8 mouse cellular contexts compared by ENCODE assay signal in the genomic region with DNA sequence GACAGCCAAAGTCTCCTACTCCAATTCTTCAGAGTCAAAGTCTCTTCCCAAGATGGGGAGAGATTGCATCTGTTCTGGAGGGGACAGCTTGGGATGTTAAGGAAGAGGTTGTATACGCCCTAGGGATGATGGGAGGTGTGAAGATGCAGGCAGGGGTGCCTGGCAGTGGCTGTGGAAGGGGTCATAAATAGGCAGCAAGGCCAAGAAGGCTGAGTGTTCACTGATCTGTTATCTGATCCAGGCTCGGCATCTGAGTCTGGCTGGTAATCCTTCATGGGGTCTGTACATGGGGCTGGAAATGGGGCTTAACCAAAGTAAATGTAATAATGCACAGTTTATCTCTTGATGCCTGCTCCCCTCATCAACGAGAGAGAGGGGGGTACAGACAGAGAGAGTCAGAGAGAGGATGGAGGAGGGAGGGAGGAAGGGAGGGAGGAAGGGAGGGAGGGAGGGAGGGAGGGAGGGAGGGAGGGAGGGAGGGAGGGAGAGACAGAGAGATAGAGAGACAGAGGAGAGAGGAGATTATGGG. TPM values are rescaled to one million over a fixed set of nuclear protein-coding genes. Genes with fewer than 3 reads are reported as not detected.
DNase-seq lines count a peak whose midpoint lies in the region; ATAC-seq and TF ChIP-seq lines count a peak whose summit lies in the region.

Gene Col1a2 (plus strand): TSS at position 212 of the 529 bp plus-strand sequence.

- ATAC-seq in neural tube, embryonic 14.5 days (ENCODE audit: low read depth), result peak; percentile 54; the same call in 1 of the 2 replicates

- no peak within 1 kb of the TSS for H3K27ac ChIP-seq in left cerebral cortex, adult 2 months
- no peak within 1 kb of the TSS for H3K27ac ChIP-seq in cortical plate, adult 2 months (ENCODE audit: insufficient read depth, low read length)
- H3K27ac ChIP-seq in heart, embryonic 10.5 days, result peak within 1 kb of the TSS; percentile 80
- H3K27ac ChIP-seq in neural tube, embryonic 14.5 days (ENCODE audit: low read depth, low read length), result no peak within 1 kb of the TSS

- no peak for TF ChIP-seq POLR2A in cortical plate, adult 2 months (IDR thresholded peaks at IDR 0.05; ENCODE audit: extremely low read depth, insufficient read depth, low read length)

- intact Hi-C loops in left cerebral cortex, adult 2 months (cut with DNase I), result loop anchor here (5.0 kb wide), 1 partner anchor 87 kb away; no protein-coding TSS in a partner anchor
- intact Hi-C loops in left cerebral cortex, postnatal 14 days (cut with DNase I), result no loop called here

- no peak for DNase-seq in left cerebral cortex, adult 2 months (ENCODE audit: extremely low spot score in 1 of 2, low spot score in 2 of 2)
- no peak for DNase-seq in left cerebral cortex, adult 11 months (ENCODE audit: low spot score)
- no peak for DNase-seq in heart, embryonic 10.5 days (ENCODE audit: low spot score)
- DNase-seq in left cerebral cortex, postnatal 14 days (ENCODE audit: low spot score in 2 of 2), result no peak
- DNase-seq in ovary, adult 18-20 months (ENCODE audit: low spot score), result no peak
- no peak for DNase-seq in urinary bladder, postnatal 36 days (ENCODE audit: low spot score in 2 of 2)

- peak within 1 kb of the TSS; percentile 59 for H3K4me2 ChIP-seq in neural tube, embryonic 14.5 days (ENCODE audit: low read depth, low read length)

- TF ChIP-seq CTCF in left cerebral cortex, adult 2 months (IDR thresholded peaks at IDR 0.05), result no peak
- TF ChIP-seq CTCF in cortical plate, adult 2 months (IDR thresholded peaks at IDR 0.05; ENCODE audit: extremely low read depth, insufficient read depth, low read length), result no peak

- no peaks in the 10 kb centered on the region for H3K4me1 ChIP-seq in cortical plate, adult 2 months (ENCODE audit: control insufficient read depth, insufficient read depth, low read length)
- peaks cover 24% of the 10 kb centered on the region for H3K4me1 ChIP-seq in heart, embryonic 10.5 days
- H3K4me1 ChIP-seq in neural tube, embryonic 14.5 days (ENCODE audit: control insufficient read depth, insufficient read depth, low read length), result peaks cover 6% of the 10 kb centered on the region

- H3K27me3 ChIP-seq in heart, embryonic 10.5 days (ENCODE audit: insufficient read depth, poor library complexity, severe bottlenecking), result no peaks in the 10 kb centered on the region
- H3K27me3 ChIP-seq in neural tube, embryonic 14.5 days (ENCODE audit: control insufficient read depth, insufficient read depth, low read length), result no peaks in the 10 kb centered on the region; the same call in 1 of the 2 replicates

- peak within 1 kb of the TSS; percentile 34 for H3K4me3 ChIP-seq in left cerebral cortex, adult 2 months
- peak within 1 kb of the TSS; percentile 4; the same call in 1 of the 2 replicates for H3K4me3 ChIP-seq in cortical plate, adult 2 months (ENCODE audit: insufficient read depth, low read length)
- H3K4me3 ChIP-seq in heart, embryonic 10.5 days, result peak within 1 kb of the TSS; percentile 68
- H3K4me3 ChIP-seq in neural tube, embryonic 14.5 days (ENCODE audit: low read depth, low read length), result peak within 1 kb of the TSS; percentile 26

- H3K9me3 ChIP-seq in heart, embryonic 10.5 days, result no peaks in the 10 kb centered on the region
- H3K9me3 ChIP-seq in neural tube, embryonic 14.5 days (ENCODE audit: control insufficient read depth, low read length), result no peaks in the 10 kb centered on the region

- WGBS in heart, embryonic 10.5 days, result 11% methylated on average over 3 of the region's 3 CpGs
- WGBS in neural tube, embryonic 14.5 days, result 6% methylated on average over 3 of the region's 3 CpGs

- peak within 1 kb of the TSS; percentile 8; the same call in 1 of the 2 replicates for H3K9ac ChIP-seq in neural tube, embryonic 14.5 days (replicated peaks; ENCODE audit: low read depth, low read length)

- no peaks in the 10 kb centered on the region for H3K36me3 ChIP-seq in heart, embryonic 10.5 days
- H3K36me3 ChIP-seq in neural tube, embryonic 14.5 days (ENCODE audit: control insufficient read depth, insufficient read depth, low read length), result no peaks in the 10 kb centered on the region

RNA-seq across cellular contexts. Expression of gene Col1a2, which starts in this region (rescaled TPM):
- 10 to 100 TPM; 20.2 to 21.8 TPM for total RNA-seq in left cerebral cortex, adult 2 months (2021)
- 6.5 and 8.1 TPM in 2 replicates for polyA plus RNA-seq in cortical plate, adult 2 months (2012; rRNA removed)
- 88.7 and 175 TPM in 2 replicates for polyA plus RNA-seq in heart, embryonic 10.5 days (2016; fragmentation: Nextera tagmentation; extraction: Ambion mirVana)
- 10 to 100 TPM; 42.8 to 51.2 TPM for total RNA-seq in left cerebral cortex, postnatal 14 days (2021)
- 7.8 and 262 TPM in 2 replicates for polyA plus RNA-seq in neural tube, embryonic 14.5 days (2014; fragmentation: Nextera tagmentation; extraction: Ambion mirVana)

Comparison
In these comparisons a context has a peak if more than half of its experiments do, and no peak if none do; other contexts are left out.
1. H3K4me3 ChIP-seq: peak in every context shown above with its lines; median percentile 68 in heart, embryonic 10.5 days; 34 in left cerebral cortex, adult 2 months; 26 in neural tube, embryonic 14.5 days; 4 in cortical plate, adult 2 months.